Mouse (Mus musculus) hindbrain, embryonic 12.5 days (tissue): Measurements from ENCODE around the gene Itga5. TPM values are rescaled to one million over a fixed set of nuclear protein-coding genes. Genes with fewer than 3 reads are reported as not detected.

Experiments
- ATAC-seq: fragments of 200-750 bp; cut with Nextera tagmentation; 2 replicates; pipeline ENCODE4 v1.8.0; 2017; ENCODE audit warnings: moderate TSS enrichment; ENCODE audit not compliant: low FRiP score
- H3K27ac ChIP-seq: fragments of 300-500 bp; sonication (generic); 2 replicates; pipeline ENCODE4 v1.5.1; 2016; ENCODE audit warnings: mild to moderate bottlenecking
- H3K27me3 ChIP-seq: fragments of 300-500 bp; sonication (generic); 2 replicates; pipeline ENCODE4 v1.6.1; 2016; ENCODE audit warnings: mild to moderate bottlenecking
- H3K36me3 ChIP-seq: fragments of 300-500 bp; sonication (generic); 2 replicates; pipeline ENCODE4 v1.6.1; 2016; ENCODE audit warnings: mild to moderate bottlenecking
- H3K4me1 ChIP-seq: fragments of 300-500 bp; sonication (generic); 2 replicates; pipeline ENCODE4 v1.6.1; 2016
- H3K4me2 ChIP-seq: fragments of 300-500 bp; sonication (generic); replicated peaks from 2 replicates; pipeline ENCODE4 v1.6.1; 2016; ENCODE audit warnings: mild to moderate bottlenecking
- H3K4me3 ChIP-seq: fragments of 300-500 bp; sonication (generic); 2 replicates; pipeline ENCODE4 v1.5.1; 2016; ENCODE audit warnings: mild to moderate bottlenecking
- H3K9ac ChIP-seq: fragments of 300-500 bp; sonication (generic); 2 replicates; pipeline ENCODE4 v1.6.1; 2016; ENCODE audit warnings: mild to moderate bottlenecking, moderate library complexity
- H3K9me3 ChIP-seq: fragments of 300-500 bp; sonication (generic); replicated peaks from 2 replicates; pipeline ENCODE4 v1.6.1; 2016; ENCODE audit warnings: mild to moderate bottlenecking
- WGBS: fragments of 180-500 bp; shearing (Covaris S2); methylation state at CpG from one replicate; pipeline ENCODE4 v1.1.7; 2016; 5-methylcytosine and 5-hydroxymethylcytosine counted together
- polyA plus RNA-seq: library from polyadenylated mRNA; unstranded; fragments of >200 nt; fragmentation: Nextera tagmentation; extraction: Ambion mirVana; gene quantifications from 2 replicates; pipeline ENCODE4 v1.2.1, GENCODE M21; 2016

The Itga5 gene
- polyA plus RNA-seq, 1 experiment from 2014 or later, result 26.8 TPM

DNA sequence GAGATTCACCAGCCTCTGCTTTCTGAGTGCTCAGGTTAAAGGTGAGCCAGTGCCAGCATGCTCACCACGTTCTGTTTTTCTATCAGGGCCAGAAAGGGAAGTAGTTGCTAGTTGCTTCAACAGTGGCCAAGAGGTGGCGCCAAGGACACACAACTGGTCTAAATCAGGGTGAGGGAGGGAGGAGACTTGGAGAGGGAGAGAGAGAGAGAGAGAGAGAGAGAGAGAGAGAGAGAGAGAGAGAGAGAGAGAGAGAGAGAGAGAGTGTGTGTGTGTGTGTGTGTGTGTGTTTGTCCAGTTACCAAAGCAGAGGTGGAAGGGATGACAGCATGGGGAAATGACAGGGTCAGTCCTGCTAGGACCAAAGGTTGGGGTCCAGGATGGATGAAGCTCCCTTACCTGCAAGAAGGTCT, 19.3 kb downstream of the Itga5 start:
- 0% methylated on average over 2 of the region's 2 CpGs for WGBS
- no peak for ATAC-seq
- no peaks in the 10 kb centered on the region for H3K9me3 ChIP-seq
- no peak overlapping the region for H3K4me3 ChIP-seq
- no peaks in the 10 kb centered on the region for H3K27me3 ChIP-seq
- no peak overlapping the region for H3K9ac ChIP-seq
- H3K27ac ChIP-seq, result no peak overlapping the region
- H3K4me1 ChIP-seq, result no peaks in the 10 kb centered on the region
- no peak overlapping the region for H3K4me2 ChIP-seq
- peaks cover 27% of the 10 kb centered on the region for H3K36me3 ChIP-seq

DNA sequence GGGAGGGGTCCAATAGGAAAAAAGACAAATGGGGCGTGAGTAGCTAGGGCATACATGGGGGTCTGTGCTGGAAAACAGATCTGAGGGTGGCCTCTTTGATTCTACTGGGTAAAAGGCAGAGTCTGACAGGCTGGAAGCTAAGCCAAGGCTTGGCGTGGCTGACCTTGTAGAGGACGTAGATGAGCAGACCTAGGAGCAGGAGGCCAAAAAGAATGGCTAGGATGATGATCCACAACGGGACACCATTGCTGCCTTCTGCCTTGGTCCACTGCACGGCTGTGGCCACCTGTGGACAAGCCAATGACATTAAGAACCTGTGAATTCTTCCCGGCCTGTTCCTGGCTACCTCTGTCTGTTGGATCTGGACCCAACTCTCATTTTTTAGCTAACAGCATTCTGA, 20.8 kb downstream of the Itga5 start:
- H3K36me3 ChIP-seq, result peaks cover 19% of the 10 kb centered on the region
- ATAC-seq, result no peak

DNA sequence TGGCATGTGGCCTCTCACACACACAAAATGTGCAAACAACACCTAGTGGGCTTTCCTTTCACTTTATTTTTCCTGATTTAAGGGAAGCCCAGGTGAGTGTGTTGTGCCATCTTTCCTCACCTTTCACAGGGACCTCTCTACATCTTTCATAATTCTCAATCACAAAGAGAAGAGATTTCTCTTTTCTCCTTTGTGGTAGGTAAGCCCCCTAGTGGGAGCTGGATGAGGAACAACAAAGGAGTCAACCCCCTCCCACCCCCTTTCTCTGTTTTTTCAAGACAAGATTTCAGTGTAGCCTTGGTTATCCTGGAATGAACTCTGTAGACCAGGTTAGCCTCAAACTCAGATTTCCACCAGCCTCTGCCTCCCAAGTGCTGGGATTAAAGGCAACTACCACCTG, 23.0 kb downstream of the Itga5 start:
- peaks cover 31% of the 10 kb centered on the region for H3K27me3 ChIP-seq
- no peak overlapping the region for H3K27ac ChIP-seq
- peaks cover 8% of the 10 kb centered on the region; the same call in 1 of the 2 replicates for H3K36me3 ChIP-seq
- H3K4me3 ChIP-seq, result no peak overlapping the region
- H3K4me1 ChIP-seq, result peaks cover 29% of the 10 kb centered on the region
- no peak overlapping the region for H3K4me2 ChIP-seq
- no peak overlapping the region for H3K9ac ChIP-seq
- no peak for ATAC-seq
- no peaks in the 10 kb centered on the region for H3K9me3 ChIP-seq

More for the DNA sequence above, 20.8 kb downstream of the Itga5 start:
- peaks cover 11% of the 10 kb centered on the region for H3K4me1 ChIP-seq
- H3K4me2 ChIP-seq, result no peak overlapping the region
- no peaks in the 10 kb centered on the region for H3K9me3 ChIP-seq
- H3K9ac ChIP-seq, result no peak overlapping the region
- 88% methylated on average over 6 of the region's 6 CpGs for WGBS
- no peak overlapping the region for H3K27ac ChIP-seq
- peaks cover 13% of the 10 kb centered on the region for H3K27me3 ChIP-seq
- no peak overlapping the region for H3K4me3 ChIP-seq

DNA sequence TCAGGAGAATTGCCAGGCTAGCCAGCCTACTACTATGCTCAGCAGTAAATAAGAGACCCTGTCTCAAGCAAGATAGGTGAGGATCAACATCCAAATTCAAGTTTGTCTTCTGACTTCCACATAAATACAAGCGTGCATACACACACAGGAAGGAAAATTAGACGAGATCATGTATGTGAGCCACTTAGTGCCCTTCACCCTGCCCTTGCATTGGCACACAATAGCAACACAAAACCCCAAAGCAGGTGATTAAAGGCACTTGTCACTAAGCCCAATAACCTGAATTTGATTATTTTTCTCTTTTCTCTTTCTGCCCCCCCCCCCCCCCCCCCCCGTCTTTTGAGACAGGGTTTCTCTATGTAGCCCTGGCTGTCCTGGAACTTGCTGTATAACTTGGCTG, 23.6 kb downstream of the Itga5 start:
- WGBS, result 76% methylated on average over 2 of the region's 3 CpGs
- Histone ChIP-seq H3K4me2 (no peak overlapping the region), H3K27ac (no peak overlapping the region), H3K9me3 (no peaks in the 10 kb centered on the region), H3K9ac (no peak overlapping the region), H3K4me1 (peaks cover 29% of the 10 kb centered on the region), H3K36me3 (peaks cover 7% of the 10 kb centered on the region; the same call in 1 of the 2 replicates), H3K27me3 (peaks cover 37% of the 10 kb centered on the region), H3K4me3 (no peak overlapping the region)
- no peak for ATAC-seq

DNA sequence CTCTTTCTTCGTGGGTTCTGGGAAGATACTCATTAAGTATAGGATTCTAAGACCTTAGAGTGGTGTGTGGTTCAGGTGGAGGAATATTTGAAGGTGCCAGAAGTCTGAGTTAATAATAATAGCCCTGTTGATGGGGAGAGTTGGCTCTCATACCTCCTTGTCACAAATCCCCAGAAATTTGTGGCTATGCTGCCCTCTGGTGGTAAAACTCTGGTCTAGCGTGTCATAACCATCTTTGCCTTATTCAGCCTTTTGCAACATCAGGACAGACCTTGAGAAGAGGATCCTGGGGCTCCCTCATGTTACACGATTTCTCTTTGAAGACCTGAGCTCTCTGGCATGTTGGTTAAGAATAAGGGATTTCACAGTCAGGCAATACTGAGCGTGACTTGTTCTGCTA, 24.1 kb downstream of the Itga5 start:
- no peak overlapping the region for H3K9ac ChIP-seq
- H3K4me3 ChIP-seq, result no peak overlapping the region
- H3K9me3 ChIP-seq, result no peaks in the 10 kb centered on the region
- 18% methylated on average over 4 of the region's 4 CpGs for WGBS
- peaks cover 38% of the 10 kb centered on the region for H3K27me3 ChIP-seq
- H3K4me2 ChIP-seq, result no peak overlapping the region
- no peak overlapping the region for H3K27ac ChIP-seq
- no peak for ATAC-seq
- peaks cover 7% of the 10 kb centered on the region; the same call in 1 of the 2 replicates for H3K36me3 ChIP-seq
- H3K4me1 ChIP-seq, result peaks cover 29% of the 10 kb centered on the region

DNA sequence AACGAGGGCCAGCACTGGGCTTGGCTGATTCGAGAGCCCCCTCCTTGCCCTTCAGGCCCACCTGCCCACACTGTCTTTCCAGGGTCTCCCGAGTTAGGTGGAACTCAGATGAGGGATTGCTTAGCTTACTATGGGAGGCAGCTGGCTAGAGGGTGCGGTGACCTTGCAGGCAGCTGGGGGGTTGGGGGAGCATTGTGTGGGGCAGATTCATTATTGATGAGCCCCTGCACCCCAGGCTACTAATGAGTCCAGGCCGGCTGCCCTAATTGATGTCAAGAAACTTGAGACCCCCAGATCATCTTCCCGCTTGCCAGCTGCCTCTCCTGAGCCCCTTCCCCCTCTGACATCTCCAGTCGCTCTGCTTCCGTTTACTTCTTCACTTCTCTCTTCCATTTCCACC, 25.0 kb downstream of the Itga5 start:
- Histone ChIP-seq H3K36me3 (peaks cover 7% of the 10 kb centered on the region; the same call in 1 of the 2 replicates), H3K27me3 (peaks cover 38% of the 10 kb centered on the region), H3K9ac (no peak overlapping the region), H3K4me2 (0 out of 2 replicates have a peak overlapping the region, but pooled peaks have one; percentile 2), H3K4me3 (no peak overlapping the region), H3K9me3 (no peaks in the 10 kb centered on the region), H3K27ac (peak overlapping the region; percentile 3; the same call in 1 of the 2 replicates), H3K4me1 (peaks cover 32% of the 10 kb centered on the region)
- ATAC-seq, result no peak
- 27% methylated on average over 8 of the region's 8 CpGs for WGBS

DNA sequence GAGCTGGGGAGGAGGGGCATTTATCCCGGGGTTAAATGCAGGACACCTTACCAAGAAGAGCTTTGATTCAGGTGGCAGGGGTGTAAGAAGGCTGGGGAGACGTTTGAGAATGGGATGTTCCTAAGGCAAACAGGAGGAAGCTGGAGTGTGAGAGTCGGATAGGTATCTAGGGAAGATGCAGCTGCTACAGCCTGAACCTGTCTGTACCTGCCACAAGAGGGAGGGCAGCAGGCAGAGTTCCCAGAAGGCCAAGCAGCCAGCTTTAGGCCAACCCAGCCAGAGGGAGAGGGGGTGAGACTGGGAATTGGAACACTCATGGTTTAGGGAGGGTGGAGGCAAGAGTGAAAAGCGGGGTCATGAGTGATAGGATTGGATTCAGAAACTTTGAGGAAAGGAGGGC, 25.8 kb downstream of the Itga5 start:
- Histone ChIP-seq H3K4me1 (peaks cover 33% of the 10 kb centered on the region), H3K36me3 (peaks cover 7% of the 10 kb centered on the region; the same call in 1 of the 2 replicates), H3K27me3 (peaks cover 38% of the 10 kb centered on the region), H3K4me3 (peak overlapping the region; percentile 54), H3K27ac (no peak overlapping the region; the same call in 1 of the 2 replicates), H3K9ac (no peak overlapping the region), H3K9me3 (no peaks in the 10 kb centered on the region), H3K4me2 (peak overlapping the region; percentile 63)
- WGBS, result 27% methylated on average over 4 of the region's 4 CpGs
- ATAC-seq, result no peak

DNA sequence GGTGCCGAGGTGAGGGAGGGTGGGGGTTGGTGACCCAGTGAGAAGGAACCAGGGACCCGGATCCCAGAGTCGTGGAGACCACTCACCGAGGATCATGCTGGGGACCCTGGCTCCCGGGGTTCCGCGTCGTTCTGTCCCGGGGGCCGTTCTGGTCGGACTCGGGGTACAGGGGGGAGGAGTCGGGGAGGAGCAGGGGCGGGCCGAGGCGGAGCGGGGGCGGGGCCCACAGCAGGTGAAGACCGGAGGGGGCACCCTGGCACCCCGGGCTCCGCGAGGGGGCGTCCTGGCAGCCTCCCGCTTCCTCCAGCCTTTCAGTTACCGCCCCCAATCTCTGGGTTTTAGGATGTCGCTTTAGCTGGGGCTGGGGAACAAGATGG, 26.6 kb downstream of the Itga5 start, which contains the start of gene Zfp385a:
Gene Zfp385a, minus strand, starts transcription at position 133 of the 377 bp plus-strand sequence.
- peaks cover 39% of the 10 kb centered on the region for H3K4me1 ChIP-seq
- peaks cover 38% of the 10 kb centered on the region for H3K27me3 ChIP-seq
- peak; percentile 53 for ATAC-seq
- H3K27ac ChIP-seq, result peak within 1 kb of the TSS; percentile 19
- peak within 1 kb of the TSS; percentile 63 for H3K4me2 ChIP-seq
- peaks cover 7% of the 10 kb centered on the region; the same call in 1 of the 2 replicates for H3K36me3 ChIP-seq
- no peaks in the 10 kb centered on the region for H3K9me3 ChIP-seq
- WGBS, result under 1% methylated on average over 25 of the region's 26 CpGs
- peak within 1 kb of the TSS; percentile 54 for H3K4me3 ChIP-seq
- peak within 1 kb of the TSS; percentile 63 for H3K9ac ChIP-seq

DNA sequence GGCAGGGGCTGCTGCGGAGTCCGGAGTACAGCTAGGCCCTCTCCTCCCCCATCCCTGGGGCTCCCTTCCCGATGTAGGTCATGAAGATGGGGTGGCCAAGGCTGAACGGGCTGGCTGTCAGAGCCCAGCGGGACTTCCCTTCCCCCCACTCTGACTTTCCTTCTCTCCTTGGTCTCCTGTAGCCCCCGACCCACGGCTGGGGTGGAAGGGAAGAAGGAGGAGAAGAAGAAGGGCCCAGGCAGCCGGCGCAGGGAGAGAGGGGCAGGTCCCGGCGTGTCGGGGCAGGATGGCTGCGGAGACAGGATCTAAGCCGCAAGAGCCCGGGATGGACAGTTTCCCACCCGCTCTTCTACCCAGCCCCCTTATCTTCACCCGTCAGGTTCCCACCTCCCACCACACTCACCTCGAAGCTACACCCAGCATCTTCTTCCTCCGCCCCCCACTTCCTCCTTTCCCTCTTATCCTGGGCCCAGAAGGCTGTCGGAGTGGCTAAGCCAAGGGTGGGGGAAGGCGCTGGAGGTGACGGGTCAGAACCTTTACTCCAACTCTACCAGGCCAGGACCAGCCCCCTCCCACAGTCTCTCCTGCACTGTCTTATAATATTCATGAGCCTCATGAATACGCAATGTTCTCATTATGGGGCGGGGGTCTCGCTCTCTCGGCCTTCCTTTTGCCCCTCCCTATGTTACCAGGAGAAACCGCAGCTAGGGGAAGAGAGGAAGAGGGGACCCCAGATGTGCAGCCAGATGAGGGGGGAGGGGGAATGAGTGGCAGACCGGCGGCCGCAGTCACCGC, 27.2 kb downstream of the Itga5 start:
- WGBS, result 4% methylated on average over 28 of the region's 31 CpGs
- peaks cover 38% of the 10 kb centered on the region for H3K27me3 ChIP-seq

DNA sequence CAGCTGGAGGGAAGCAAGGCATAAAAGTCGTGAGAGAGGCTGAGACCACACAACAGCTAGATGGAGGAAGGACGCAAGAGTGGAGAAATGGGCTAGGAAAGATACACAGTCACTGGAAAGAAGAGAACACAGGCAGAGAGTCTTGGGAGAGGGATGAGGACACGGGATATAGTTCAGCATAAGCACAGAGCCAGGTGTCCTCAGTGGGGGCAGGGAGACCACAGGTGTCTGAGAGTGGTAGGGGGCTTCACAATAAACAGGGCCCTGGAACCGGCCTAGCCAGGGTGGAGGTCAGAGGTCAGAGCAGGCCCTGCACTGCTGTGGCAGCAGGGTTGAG, 27.8 kb downstream of the Itga5 start:
- Histone ChIP-seq H3K9ac (no peak overlapping the region), H3K4me1 (peaks cover 50% of the 10 kb centered on the region), H3K27ac (no peak overlapping the region), H3K36me3 (no peaks in the 10 kb centered on the region), H3K27me3 (peaks cover 38% of the 10 kb centered on the region), H3K9me3 (no peaks in the 10 kb centered on the region), H3K4me2 (peak overlapping the region; percentile 63), H3K4me3 (peak overlapping the region; percentile 54)
- 42% methylated on average over 4 of the region's 4 CpGs for WGBS
- ATAC-seq, result no peak

More for the DNA sequence above, 27.2 kb downstream of the Itga5 start:
- Histone ChIP-seq H3K4me3 (peak overlapping the region; percentile 54), H3K9me3 (no peaks in the 10 kb centered on the region), H3K27ac (peak overlapping the region; percentile 19; the same call in 1 of the 2 replicates), H3K4me2 (peak overlapping the region; percentile 63), H3K9ac (peak overlapping the region; percentile 63), H3K36me3 (peaks cover 4% of the 10 kb centered on the region; the same call in 1 of the 2 replicates), H3K4me1 (peaks cover 44% of the 10 kb centered on the region)
- ATAC-seq, result peak; percentile 40

DNA sequence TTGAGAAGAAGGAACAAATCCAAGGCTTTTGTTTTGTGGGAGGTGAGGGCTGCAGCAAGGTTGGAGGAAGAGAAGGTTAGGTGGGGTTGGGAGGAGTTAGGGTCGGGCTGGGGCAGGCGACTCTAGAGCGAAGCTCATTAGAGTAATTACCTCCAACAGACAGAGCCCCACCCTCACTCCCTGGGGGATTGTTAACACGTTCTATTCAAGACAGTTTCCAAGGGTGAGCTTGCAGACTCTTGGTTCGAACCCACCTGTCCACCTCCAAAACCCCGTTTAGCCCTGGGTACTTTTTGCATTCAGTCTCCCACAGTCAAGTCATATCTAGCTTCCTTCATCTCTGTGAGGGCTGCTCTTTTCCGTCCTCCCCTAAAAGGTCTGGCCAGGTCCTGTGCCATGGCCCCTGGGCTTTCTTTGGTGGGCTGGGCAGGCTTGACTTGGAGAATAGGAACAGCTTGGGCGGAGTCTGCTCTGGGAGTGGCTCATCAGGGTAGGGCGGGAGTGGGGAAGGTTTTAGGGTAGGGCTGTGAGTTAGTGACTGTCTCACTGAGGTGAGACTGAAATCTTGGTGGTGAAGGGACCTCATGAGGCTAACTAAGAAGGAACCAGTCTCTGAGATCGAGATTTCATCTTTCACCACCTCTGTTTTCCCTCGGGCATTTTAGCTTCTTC, 29.4 kb downstream of the Itga5 start:
- peaks cover 38% of the 10 kb centered on the region for H3K27me3 ChIP-seq
- H3K36me3 ChIP-seq, result no peaks in the 10 kb centered on the region
- no peaks in the 10 kb centered on the region for H3K9me3 ChIP-seq
- H3K9ac ChIP-seq, result no peak overlapping the region
- ATAC-seq, result no peak
- H3K4me3 ChIP-seq, result no peak overlapping the region
- H3K27ac ChIP-seq, result no peak overlapping the region
- WGBS, result 25% methylated on average over 11 of the region's 11 CpGs
- H3K4me2 ChIP-seq, result no peak overlapping the region
- H3K4me1 ChIP-seq, result peaks cover 57% of the 10 kb centered on the region

DNA sequence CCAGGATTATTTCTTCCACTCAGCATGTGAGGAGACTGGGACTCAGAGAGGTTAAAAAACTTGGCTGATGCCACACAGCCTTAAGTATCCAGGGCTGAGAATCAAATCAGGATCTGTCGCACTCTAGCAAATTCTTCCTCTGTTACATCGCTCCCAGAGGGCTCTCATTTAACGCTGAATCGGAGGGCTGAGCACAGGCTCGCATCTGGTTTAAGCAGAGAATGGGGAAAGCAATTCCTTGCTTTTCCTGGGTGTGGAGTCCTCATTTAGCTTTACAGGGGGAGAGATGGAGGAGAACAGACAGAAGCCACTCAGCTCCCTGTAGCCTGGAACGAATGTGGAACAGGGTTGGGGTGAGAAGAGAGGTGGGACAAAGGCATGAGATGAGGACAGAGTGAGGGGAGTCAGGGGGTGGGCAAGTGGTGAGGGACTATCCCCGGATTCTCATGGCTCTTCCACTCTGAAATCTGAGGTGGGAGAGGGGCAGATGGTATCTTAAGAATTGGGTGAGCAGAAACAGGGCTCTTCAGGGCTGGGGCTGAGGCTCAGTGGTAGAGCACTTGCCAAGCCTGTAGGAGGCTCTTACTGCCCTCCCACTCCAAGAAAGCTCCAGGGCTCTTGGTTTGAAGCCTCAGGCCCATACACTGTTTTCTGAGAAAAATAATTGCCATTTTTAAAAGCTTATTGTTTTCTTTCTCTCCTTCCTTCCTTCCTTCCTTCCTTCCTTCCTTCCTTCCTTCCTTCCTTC, 30.9 kb downstream of the Itga5 start:
- 27% methylated on average over 7 of the region's 7 CpGs for WGBS
- Histone ChIP-seq H3K9me3 (no peaks in the 10 kb centered on the region), H3K9ac (no peak overlapping the region), H3K4me1 (peaks cover 45% of the 10 kb centered on the region), H3K27me3 (peaks cover 24% of the 10 kb centered on the region), H3K4me3 (no peak overlapping the region), H3K36me3 (no peaks in the 10 kb centered on the region), H3K27ac (no peak overlapping the region), H3K4me2 (no peak overlapping the region)
- ATAC-seq, result no peak
